Mouse (Mus musculus): ENCODE results near the gene Tgfbrap1. TPM values are rescaled to one million over a fixed set of nuclear protein-coding genes. Genes with fewer than 3 reads are reported as not detected.
A peak's percentile ranks its signal among the peaks of the same experiment; 100 is the strongest.

Gene Tgfbrap1
- total RNA-seq, 2 experiments from 2014 or later, result 12.0 to 12.6 TPM

- DNase-seq, result peak; percentile 66
These were observed 14.4 kb upstream of the Tgfbrap1 start for GRCm38 (mm10) chr1:43112882-43113281.

DNA sequence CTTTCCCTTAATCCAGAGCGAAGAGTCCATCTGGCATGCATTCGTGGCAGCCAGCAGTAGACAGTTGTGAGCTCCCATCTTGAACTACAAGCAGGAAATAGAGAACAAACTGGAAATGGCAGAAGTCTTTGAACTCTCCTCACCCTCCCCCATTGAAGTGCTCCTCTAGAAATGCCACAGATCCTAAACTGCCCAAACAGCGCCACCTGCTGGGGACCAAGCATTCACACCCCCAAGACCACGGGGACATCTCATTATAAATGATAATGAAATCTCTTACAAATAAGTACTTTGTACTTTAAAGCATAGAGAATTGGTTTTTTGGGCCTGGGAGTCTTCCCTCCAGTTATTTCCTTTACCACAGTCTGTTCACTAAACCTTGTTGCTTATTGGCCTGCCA is 12.1 kb upstream of the Tgfbrap1 start:
- DNase-seq, result peak; percentile 72

GRCm38 (mm10) chr1:43108729-43109128 is 10.3 kb upstream of the Tgfbrap1 start:
- DNase-seq, result no peak

DNA sequence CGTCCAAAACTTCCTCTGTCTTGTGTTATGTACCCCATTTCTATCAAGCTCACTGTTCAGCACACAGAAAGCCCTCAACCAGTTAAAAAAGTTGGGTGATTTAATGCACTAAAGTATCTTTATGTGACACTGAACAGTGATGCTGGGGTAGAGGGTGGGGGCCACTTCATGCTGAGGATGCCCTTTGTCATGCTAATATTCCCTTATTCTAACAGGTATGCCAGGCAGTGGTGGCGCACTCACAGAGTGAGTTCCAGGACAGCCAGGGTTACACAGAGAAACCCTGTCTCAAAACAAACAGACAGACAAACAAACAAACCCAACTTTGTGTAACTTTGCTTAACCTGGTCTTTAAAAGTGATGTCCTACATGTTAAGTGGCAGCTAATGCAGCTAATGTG is 4.2 kb downstream of the Tgfbrap1 start:
- DNase-seq, result no peak

DNA sequence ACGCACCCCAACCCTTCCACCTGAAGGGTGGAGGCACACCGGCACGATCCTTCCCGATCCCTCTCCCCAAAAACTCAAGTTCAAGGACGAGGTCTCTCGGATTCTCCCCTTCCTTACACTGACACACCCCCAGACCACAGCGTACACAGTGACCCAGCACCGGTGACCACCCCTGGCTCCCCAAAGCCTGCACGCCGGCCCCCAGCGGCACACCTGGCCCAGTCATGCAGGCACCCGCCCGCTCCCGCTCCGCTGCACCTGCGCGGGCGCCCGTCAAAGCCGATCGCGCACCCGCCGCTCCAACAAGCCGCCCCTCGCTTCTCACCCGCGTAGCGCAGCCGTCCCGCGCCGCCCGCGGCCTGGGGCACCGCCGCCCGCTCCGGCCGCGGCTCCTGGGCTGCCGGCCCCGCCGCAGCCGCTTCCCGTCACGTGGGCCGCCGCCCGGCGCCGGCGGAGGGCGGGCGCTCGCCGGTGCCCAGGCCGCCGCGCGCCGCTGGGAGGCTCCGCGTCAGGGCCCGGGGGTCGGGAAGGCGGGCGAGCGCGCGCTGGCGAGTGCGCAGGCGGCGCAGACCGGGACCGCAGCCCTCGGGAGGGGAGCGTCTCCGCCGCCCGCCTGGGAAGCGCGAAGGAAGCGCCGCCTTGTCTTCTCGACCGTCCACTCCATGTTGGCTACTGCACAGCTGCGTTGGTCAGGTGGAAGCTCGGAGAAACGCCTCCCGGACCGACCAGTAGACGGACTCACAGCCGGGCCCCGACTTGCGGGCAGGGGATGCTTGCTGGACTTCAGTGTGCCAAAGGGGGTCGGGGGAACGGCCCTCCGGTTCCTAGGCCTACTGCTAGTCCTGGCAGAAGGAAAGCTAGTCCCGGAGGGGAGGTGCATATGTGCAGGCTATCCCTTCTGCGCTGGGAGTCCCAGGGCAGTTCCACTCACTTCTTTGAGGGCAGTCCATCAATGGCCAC is 6.1 kb downstream of the Tgfbrap1 start:
- DNase-seq, result peak; percentile 71

GRCm38 (mm10) chr1:43091306-43092055 is 7.0 kb downstream of the Tgfbrap1 start:
- peak; percentile 5 for DNase-seq

DNA sequence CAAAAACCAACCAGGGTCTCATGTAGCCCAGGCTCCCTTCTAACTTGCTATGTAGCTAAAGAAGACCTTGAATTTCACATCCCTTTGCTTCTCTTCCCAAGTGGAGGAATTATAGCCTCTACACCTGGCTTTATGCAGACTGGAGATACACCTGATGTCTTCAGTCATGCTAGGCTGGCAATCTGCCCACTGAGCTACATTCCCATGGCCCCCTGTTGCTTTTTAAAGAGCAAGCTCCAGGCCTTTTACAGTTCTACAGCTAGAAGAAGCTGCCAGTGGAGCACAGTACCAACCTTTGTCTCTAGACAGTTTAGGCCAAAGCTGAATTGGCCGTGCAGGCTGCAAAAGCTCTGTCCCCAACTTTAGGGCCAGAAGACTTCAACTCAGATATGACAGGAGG is 8.0 kb downstream of the Tgfbrap1 start:
- DNase-seq, result peak; percentile 13

DNA sequence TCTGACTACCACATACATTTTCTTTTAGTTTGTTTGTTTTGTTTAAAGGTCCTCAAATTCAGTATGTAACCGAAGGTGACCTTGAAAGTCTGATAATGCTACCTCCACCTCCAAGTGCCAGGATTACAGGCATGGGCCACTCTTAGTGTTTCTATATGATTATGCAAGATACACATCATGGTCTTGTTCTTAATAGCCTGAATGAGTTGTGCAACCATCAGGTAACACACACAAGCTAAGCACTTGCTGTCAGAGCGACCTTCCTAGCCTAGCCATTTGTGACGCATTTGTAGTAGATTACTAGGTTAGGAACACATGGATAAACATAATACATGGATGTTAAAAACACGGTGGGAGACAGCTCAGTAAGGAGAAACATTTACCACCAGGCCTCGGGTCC is 15.5 kb downstream of the Tgfbrap1 start:
- no peak for DNase-seq

- DNase-seq, result no peak
These were observed 20.3 kb downstream of the Tgfbrap1 start for GRCm38 (mm10) chr1:43078124-43078523.

- DNase-seq, result no peak
These were observed 23.6 kb downstream of the Tgfbrap1 start for GRCm38 (mm10) chr1:43074791-43075190.

GRCm38 (mm10) chr1:43072561-43072960 is 25.9 kb downstream of the Tgfbrap1 start:
- DNase-seq, result no peak

DNA sequence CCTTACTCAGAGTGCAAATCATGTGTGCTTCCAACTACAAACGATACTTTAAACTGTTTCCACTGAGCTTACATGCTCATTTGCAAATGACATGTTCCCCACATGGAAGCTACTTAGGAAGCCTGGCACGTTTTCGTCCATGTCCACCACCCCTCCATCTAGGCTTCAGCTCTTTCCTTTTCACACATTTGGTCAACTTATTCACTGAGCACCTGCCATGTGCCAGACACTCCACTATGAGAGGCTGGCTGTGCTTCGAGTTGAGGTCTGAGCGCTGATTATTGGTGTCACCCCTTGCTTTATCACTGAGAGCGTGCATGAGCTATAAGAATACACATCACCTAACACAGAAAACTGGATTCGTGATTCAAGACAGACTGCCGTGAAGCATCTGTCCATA is 26.4 kb downstream of the Tgfbrap1 start:
- DNase-seq, result no peak

- no peak for DNase-seq
These were observed 27.7 kb downstream of the Tgfbrap1 start for GRCm38 (mm10) chr1:43070726-43071125.

- DNase-seq, result no peak
These were observed 30.9 kb downstream of the Tgfbrap1 start for GRCm38 (mm10) chr1:43067551-43067950.

- no peak for DNase-seq
These were observed 31.9 kb downstream of the Tgfbrap1 start for GRCm38 (mm10) chr1:43066573-43066972.

- DNase-seq, result peak; percentile 60
These were observed 32.7 kb downstream of the Tgfbrap1 start for GRCm38 (mm10) chr1:43065615-43066310.

GRCm38 (mm10) chr1:43051903-43052302 is 46.5 kb downstream of the Tgfbrap1 start:
- no peak for DNase-seq

GRCm38 (mm10) chr1:43047811-43048210 is 50.6 kb downstream of the Tgfbrap1 start:
- no peak for DNase-seq

GRCm38 (mm10) chr1:43046990-43047389 is 51.4 kb downstream of the Tgfbrap1 start:
- no peak for DNase-seq

- DNase-seq, result no peak
These were observed 53.0 kb downstream of the Tgfbrap1 start for GRCm38 (mm10) chr1:43045204-43045982.

DNA sequence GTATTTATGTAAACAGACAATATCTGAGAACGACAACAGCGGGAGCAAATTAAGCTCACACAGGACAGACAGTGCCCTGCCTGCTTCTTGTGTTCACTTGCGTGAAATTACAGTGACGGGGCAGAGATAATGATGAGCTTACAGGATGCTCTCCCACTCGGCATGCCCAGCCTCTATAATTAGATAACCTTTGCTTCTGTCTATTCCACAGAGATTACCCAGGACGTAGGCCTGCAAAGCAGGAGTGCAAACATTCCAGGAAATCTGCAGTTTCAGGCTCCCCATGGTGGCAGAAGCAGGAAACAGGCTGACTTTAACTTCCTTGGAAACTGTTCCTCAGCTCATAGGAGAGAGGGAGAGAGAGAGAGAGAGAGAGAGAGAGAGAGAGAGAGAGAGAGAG is 56.2 kb downstream of the Tgfbrap1 start:
- DNase-seq, result no peak

DNA sequence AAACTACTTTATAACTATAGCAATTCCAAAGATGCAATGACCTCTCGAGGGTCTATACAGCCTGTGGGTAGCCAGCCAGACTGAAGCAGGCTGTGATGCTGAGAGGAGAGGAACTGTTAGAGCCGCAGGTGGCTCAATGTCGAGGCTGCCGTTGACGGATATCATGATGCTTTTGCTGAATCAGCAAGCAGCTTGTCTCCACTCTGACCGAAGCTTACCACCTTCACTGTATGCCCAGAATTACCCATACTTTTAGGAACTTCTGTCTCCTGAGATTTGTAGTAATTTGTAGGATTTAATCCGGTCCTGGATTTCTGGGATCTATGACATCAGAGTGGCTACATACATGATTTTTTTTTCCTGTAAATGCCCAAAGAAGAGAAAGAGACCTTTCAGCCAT is 62.4 kb downstream of the Tgfbrap1 start:
- no peak for DNase-seq

Measured in gastrocnemius, postnatal 10 days (tissue).